Mouse (Mus musculus) urinary bladder, adult 2 months (tissue): ENCODE measurements around the gene Olfr1255. TPM values are rescaled to one million over a fixed set of nuclear protein-coding genes. Genes with fewer than 3 reads are reported as not detected.

ENCODE experiments used
- DNase-seq: peaks from one replicate; pipeline ENCODE4 v3.0.0; 2022; ENCODE audit warnings: low spot score
- polyA plus RNA-seq: library from polyadenylated mRNA; depleted of rRNA; stranded (reverse); fragments of >200 nt; gene quantifications from 2 replicates; pipeline ENCODE4 v1.2.3, GENCODE M21; 2012; rRNA removed

Olfr1255 gene
- not detected in 2 replicates for polyA plus RNA-seq

DNA sequence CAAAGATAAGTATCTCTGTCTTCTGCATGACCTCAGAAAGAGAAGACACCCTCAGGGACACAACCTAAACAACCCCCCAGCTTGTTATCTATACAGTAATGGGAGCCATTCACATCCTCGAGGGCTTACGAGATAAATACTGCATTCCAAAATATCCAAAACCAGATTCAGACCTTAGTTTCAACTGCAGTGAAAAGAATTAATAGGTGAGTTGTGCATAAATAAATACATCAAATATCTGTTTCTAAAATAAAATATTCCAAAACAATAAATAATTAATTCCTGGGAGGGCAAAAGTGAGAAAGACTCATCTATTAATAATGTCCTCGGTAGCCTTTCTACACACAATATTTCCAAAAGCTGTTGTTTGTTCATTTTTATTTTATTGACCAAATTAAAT, at the start of gene Olfr1255:
Olfr1255 (plus strand) TSS at position 301 of the 400 bp plus-strand sequence.
- DNase-seq: no peak

DNA sequence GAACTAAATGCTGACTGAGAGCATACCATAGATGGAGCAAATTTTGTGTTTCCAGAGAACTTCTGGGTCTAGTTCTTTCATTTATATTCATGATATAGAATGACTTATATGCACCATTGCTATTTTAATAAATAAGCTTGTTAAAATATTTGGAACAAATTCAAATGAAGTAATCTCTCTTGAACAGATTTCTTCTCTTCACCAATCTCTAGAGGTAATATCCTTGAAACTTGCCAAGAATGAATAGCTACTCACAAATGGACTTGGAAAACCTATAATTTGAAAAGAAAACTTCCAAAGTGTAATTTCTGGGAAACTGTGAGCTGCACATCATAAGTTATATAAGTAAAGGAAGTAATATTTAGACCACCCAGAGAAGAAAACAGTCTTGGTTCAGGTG, 18.3 kb upstream of the Olfr1255 start, which contains the start of gene Olfr1254:
Olfr1254 (minus strand) TSS at position 101 of the 400 bp plus-strand sequence.
- DNase-seq: no peak

DNA sequence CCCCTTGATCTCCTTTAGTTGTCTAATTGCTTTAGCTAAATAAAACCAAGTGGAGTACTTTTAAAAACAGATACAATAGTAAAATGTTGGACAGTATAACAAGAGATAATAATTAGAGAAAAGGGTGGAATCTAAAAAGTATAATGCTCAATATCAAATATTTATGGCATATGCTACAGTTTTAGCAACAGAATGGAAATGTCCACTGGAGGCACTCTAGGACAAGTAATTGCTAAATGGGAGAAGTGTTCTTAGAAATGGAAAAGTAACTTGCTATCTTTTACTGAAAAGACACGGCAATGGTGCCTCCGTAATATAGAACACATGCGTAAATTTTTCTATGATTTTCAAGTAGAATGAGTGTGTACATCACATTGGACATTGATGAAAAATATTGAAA, 12.3 kb upstream of the Olfr1255 start:
- no peak for DNase-seq

DNA sequence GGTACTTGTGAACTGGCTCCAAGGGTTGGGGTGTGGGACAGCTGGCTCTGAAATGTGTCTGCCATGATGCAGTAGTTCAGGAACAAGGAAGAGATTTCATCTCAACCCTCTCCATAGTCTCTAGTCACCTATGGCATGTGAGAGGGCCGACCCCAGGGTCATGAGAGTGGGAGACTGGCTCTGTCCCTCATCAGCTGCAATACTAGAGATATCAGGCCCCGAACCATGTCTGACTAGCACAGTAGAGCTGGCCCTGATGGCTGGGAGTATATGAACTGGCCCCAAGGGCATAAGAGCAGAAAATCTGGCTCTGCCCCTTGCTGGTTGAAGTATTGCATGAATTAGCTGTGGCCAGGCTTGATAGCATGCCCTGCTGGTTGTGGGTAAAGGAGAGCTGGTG, 1.1 kb upstream of the Olfr1255 start:
- DNase-seq: no peak

DNA sequence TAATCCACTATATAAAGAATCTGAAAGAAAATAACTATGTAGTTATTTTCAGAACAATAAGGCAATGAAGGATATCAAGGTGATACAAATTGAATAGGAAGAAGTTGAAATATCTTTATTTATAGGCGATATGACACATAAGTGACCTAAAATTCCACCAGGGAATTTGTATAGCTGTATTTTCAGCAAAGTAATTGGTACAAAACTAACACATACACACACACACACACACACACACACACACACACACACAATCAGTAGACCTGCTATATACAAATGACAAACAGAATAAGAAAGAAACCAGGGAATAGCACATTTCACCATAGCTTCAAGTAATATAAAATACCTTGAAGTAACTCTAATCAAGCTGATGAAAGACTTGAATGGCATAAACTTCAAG, 8.4 kb downstream of the Olfr1255 start:
- DNase-seq: no peak

DNA sequence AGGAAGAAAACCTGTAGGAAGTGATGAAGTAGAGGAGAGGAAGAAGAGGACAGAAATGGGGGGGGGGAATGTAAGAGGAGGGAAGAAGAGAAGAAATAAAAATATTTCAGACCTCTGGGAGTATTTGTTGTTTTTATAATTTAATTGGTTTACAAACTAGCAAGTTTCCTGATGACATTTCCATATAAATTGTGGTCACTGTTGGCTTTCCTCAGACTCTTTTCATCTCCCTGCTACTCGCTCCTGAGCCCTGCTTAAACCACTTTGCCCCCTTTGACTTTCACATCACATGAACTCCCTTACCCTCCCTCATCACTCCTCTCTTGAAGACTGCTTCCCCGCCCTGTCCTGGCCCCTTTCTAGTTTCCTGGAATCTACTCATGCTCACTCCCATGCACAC, 29.6 kb downstream of the Olfr1255 start, which contains the start of gene Olfr1256:
Olfr1256 (minus strand) TSS at position 101 of the 400 bp plus-strand sequence.
- no peak for DNase-seq

DNA sequence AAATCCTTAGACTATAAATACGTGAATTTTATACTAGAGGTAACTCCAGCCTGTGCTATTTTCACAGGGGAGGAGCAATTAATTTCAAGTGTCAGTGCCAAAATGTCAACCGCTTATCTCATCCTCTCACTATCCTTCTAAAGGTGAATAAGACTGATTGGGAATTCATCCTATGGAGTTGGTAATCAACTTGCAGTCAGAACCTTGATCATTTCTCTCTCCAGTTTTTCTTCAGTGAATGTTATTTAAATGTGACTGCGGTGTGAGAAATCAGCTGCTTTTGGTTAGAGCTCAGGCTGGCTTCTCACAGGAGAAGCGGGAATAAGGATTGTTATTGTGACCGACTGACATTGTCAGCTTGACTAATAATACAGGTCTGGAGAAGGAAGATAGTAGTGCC, 36.3 kb downstream of the Olfr1255 start, which contains the start of gene Olfr48:
Olfr48 (minus strand) TSS at position 101 of the 400 bp plus-strand sequence.
- no peak for DNase-seq

DNA sequence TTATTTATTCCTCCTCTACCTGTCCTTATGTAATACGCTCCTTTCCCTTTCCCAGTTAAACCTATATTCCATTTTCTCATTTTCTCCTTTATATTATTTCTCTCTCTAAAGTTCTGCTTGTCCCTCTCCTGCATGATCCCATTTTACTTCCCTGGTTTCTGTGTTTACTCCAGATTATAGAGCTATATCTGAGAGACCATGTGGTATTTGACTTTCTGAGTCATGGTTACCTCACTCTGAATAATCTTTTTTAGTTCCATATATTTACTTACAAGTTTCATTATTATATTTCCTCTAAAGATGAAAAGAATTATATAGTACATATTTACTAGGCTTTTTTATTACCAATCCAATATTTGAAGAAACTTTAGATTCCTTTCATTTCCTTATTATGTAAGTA, 37.4 kb downstream of the Olfr1255 start:
- no peak for DNase-seq

Other genes with a start within 250 kb of the Olfr1255 start
- not detected in 2 replicates for gene Olfr1245, start 233.6 kb upstream of the Olfr1255 start, polyA plus RNA-seq
- not detected in 2 replicates for gene Olfr1246, start 218.9 kb upstream of the Olfr1255 start, polyA plus RNA-seq
- gene Olfr1247, start 197.9 kb upstream of the Olfr1255 start, polyA plus RNA-seq: not detected in 2 replicates
- not detected in 2 replicates for gene Olfr1248, start 193.8 kb upstream of the Olfr1255 start, polyA plus RNA-seq
- gene Olfr1249, start 177.1 kb upstream of the Olfr1255 start, polyA plus RNA-seq: not detected in 2 replicates
- gene Olfr1250, start 150.6 kb upstream of the Olfr1255 start, polyA plus RNA-seq: not detected in 2 replicates
- gene Olfr1251, start 140.1 kb upstream of the Olfr1255 start, polyA plus RNA-seq: not detected in 2 replicates
- gene Olfr1252, start 87.0 kb upstream of the Olfr1255 start, polyA plus RNA-seq: not detected in 2 replicates
- gene Olfr1253, start 55.0 kb upstream of the Olfr1255 start, polyA plus RNA-seq: not detected in 2 replicates
- not detected in 2 replicates for gene Olfr1254, start 18.4 kb upstream of the Olfr1255 start, polyA plus RNA-seq
- not detected in 2 replicates for gene Olfr1256, start 29.5 kb downstream of the Olfr1255 start, polyA plus RNA-seq
- not detected in 2 replicates for gene Olfr48, start 36.2 kb downstream of the Olfr1255 start, polyA plus RNA-seq
- gene Olfr1257, start 66.4 kb downstream of the Olfr1255 start, polyA plus RNA-seq: not detected in 2 replicates
- not detected in 2 replicates for gene Olfr1258, start 115.3 kb downstream of the Olfr1255 start, polyA plus RNA-seq
- gene Olfr1259, start 136.6 kb downstream of the Olfr1255 start, polyA plus RNA-seq: 0.03 and 0.07 TPM in 2 replicates
- not detected in 2 replicates for gene Olfr1260, start 162.3 kb downstream of the Olfr1255 start, polyA plus RNA-seq
- gene Olfr1261, start 179.2 kb downstream of the Olfr1255 start, polyA plus RNA-seq: not detected in 2 replicates
- gene Olfr1262, start 188.1 kb downstream of the Olfr1255 start, polyA plus RNA-seq: not detected in 2 replicates
- not detected in 2 replicates for gene Olfr1263, start 200.1 kb downstream of the Olfr1255 start, polyA plus RNA-seq
- gene Olfr1264, start 213.5 kb downstream of the Olfr1255 start, polyA plus RNA-seq: not detected in 2 replicates
- gene Olfr1265, start 223.3 kb downstream of the Olfr1255 start, polyA plus RNA-seq: not detected in 2 replicates